Mouse (Mus musculus): ENCODE results near the gene Gm11213. TPM values are rescaled to one million over a fixed set of nuclear protein-coding genes. Genes with fewer than 3 reads are reported as not detected.

The Gm11213 gene
- polyA plus RNA-seq (2014; fragmentation: Illumina TruSeq; extraction: RNeasy Lipid Tissue Mini Kit (QIAGEN cat#74804); ENCODE audit: low replicate concordance): not detected

GRCm38 (mm10) chr4:63604945-63605344 lies at the start of gene Gm11213:
TSS of gene Gm11213 (minus strand) at chr4:63605261.

GRCm38 (mm10) chr4:63622378-63622835 lies 17.3 kb upstream of the Gm11213 start, which contains the start of gene Tex48:
TSS of gene Tex48 (minus strand) at chr4:63622428.

GRCm38 (mm10) chr4:63558407-63559081 lies 46.5 kb downstream of the Gm11213 start, which contains the start of gene Tmem268:
TSS of gene Tmem268 (plus strand) at chr4:63558781.

Other genes starting within 250 kb of the Gm11213 start
- not detected for gene Orm3, start 249.1 kb downstream of the Gm11213 start, polyA plus RNA-seq (2014; fragmentation: Illumina TruSeq; extraction: RNeasy Lipid Tissue Mini Kit (QIAGEN cat#74804); ENCODE audit: low replicate concordance)
- not detected for gene Orm2, start 242.8 kb downstream of the Gm11213 start, polyA plus RNA-seq (2014; fragmentation: Illumina TruSeq; extraction: RNeasy Lipid Tissue Mini Kit (QIAGEN cat#74804); ENCODE audit: low replicate concordance)
- 0.30 TPM for gene Akna, start 201.9 kb downstream of the Gm11213 start, polyA plus RNA-seq (2014; fragmentation: Illumina TruSeq; extraction: RNeasy Lipid Tissue Mini Kit (QIAGEN cat#74804); ENCODE audit: low replicate concordance)
- gene Whrn, start 109.3 kb downstream of the Gm11213 start, polyA plus RNA-seq (2014; fragmentation: Illumina TruSeq; extraction: RNeasy Lipid Tissue Mini Kit (QIAGEN cat#74804); ENCODE audit: low replicate concordance): 0.93 TPM
- gene Atp6v1g1, start 60.5 kb downstream of the Gm11213 start, polyA plus RNA-seq (2014; fragmentation: Illumina TruSeq; extraction: RNeasy Lipid Tissue Mini Kit (QIAGEN cat#74804); ENCODE audit: low replicate concordance): 171 TPM
- gene Tmem268, start 46.5 kb downstream of the Gm11213 start, polyA plus RNA-seq (2014; fragmentation: Illumina TruSeq; extraction: RNeasy Lipid Tissue Mini Kit (QIAGEN cat#74804); ENCODE audit: low replicate concordance): 10.2 TPM
- gene Tex48, start 17.2 kb upstream of the Gm11213 start, polyA plus RNA-seq (2014; fragmentation: Illumina TruSeq; extraction: RNeasy Lipid Tissue Mini Kit (QIAGEN cat#74804); ENCODE audit: low replicate concordance): not detected
- not detected for gene Gm11214, start 58.1 kb upstream of the Gm11213 start, polyA plus RNA-seq (2014; fragmentation: Illumina TruSeq; extraction: RNeasy Lipid Tissue Mini Kit (QIAGEN cat#74804); ENCODE audit: low replicate concordance)
- 0.97 TPM for gene Tnfsf15, start 139.9 kb upstream of the Gm11213 start, polyA plus RNA-seq (2014; fragmentation: Illumina TruSeq; extraction: RNeasy Lipid Tissue Mini Kit (QIAGEN cat#74804); ENCODE audit: low replicate concordance)